Mouse (Mus musculus) embryonic fibroblast, embryonic 13.5 days (primary cell): ENCODE data around the gene Ide.

ENCODE experiments used
- CTCF ChIP-seq: IDR thresholded peaks from 2 replicates; pipeline ENCODE4 v1.5.1; 2011; ENCODE audit warnings: mild to moderate bottlenecking, control low read depth, low read length, moderate library complexity, borderline replicate concordance; ENCODE audit not compliant: insufficient read depth
- POLR2A ChIP-seq: IDR thresholded peaks from 2 replicates; pipeline ENCODE4 v1.6.1; 2011; ENCODE audit warnings: low read depth, mild to moderate bottlenecking, control low read depth, low read length, moderate library complexity

DNA sequence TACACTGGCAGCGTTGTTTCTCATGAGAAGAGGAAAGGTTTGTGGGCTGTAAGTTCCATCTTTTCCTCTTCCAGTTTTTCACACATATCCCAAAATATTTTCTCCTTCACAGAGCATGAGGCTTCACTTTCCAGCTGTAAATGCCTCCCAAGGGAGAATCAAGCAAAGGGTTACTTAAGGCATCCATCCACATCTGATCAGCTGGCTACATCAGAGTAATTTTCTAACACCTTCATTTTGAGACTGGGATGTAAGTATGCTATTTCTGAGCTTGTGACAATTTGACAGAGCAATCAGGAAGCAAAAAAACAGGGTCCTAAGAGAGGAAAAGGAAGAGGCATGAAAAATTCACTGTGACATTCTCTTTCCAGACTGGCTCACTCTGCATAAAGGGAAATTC, 55.9 kb downstream of the Ide start:
- TF ChIP-seq POLR2A (no peak), CTCF (no peak)
